Mouse (Mus musculus) spleen, embryonic (tissue): Measurements from ENCODE around the gene Dixdc1.
"Not testable (repeated sequence)": the region's sequence is repeated elsewhere in the genome, so short reads cannot be mapped to it uniquely, and the experiment has no call there.

Experiments used
- CTCF ChIA-PET: fragments of 350-600 bp; sonication (Branson Sonifier 250); formaldehyde crosslinking; loops from one replicate; lab custom pipeline; 2022; lab: Charles Lee

The Dixdc1 gene

GRCm38 (mm10) chr9:50658941-50659388 lies 80.4 kb downstream of the Dixdc1 start:
- CTCF ChIA-PET: interaction anchor here (0.6 kb wide), 1 partner anchor 313 kb away, joined by 4 read pairs; no protein-coding TSS in a partner anchor

GRCm38 (mm10) chr9:50658391-50658790 lies 80.9 kb downstream of the Dixdc1 start:
- CTCF ChIA-PET: interaction anchor here (0.6 kb wide), 1 partner anchor 314 kb away, joined by 4 read pairs; no protein-coding TSS in a partner anchor

- CTCF ChIA-PET: no interaction called here
Measured at GRCm38 (mm10) chr9:50650503-50650902, 88.8 kb downstream of the Dixdc1 start.

DNA sequence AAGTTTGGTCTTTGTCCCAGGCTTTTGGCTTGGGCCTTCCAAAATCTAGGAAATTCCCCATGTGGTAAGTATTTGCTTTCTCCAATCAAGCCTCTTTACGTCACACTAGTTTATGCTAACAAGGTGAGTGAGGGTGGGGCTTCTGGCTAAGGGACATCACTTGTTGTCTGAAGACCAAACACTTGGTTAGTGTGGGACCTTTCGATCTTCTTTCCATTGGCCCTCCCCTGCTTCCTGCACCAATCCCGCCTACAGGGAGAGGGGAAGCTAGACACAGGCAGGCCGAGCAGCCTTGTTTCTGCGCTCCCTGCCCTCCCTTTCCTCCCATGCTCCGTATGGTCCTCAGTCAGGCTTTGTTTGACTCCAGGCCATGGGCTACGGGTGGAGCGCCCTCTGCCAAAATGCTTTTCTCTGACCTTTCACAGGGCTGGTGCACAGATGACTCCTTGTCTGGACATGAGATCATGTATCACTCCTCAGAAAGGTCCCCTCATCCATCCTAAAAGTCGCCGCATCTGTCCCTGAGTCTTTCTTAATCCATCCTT lies 92.4 kb downstream of the Dixdc1 start:
- CTCF ChIA-PET: interaction anchor here (1.6 kb wide), 1 partner anchor 24 kb away, joined by 3 read pairs; no protein-coding TSS in a partner anchor

- CTCF ChIA-PET: no interaction called here
Measured at GRCm38 (mm10) chr9:50634270-50634669, 105.0 kb downstream of the Dixdc1 start.

DNA sequence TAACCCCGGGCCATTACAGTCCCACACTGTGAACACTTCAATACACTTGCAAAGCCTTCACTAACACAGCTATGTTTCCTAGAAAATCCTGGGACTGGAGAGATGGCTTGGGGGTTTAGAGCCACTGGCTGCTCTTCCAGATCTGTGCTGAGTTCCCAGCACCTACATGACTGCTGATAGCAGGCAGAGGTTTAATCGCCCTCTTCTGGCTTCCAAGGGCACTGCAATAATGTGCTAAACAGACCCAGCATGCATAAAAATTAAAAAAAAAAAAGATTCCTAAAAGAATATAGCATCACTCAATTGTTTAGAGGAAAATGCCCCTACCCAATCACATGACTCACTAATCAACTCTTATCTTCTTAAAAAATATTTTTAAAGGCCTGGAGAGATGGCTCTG lies 106.3 kb downstream of the Dixdc1 start:
- CTCF ChIA-PET: interaction anchor here (0.8 kb wide), 1 partner anchor 111 kb away, joined by 5 read pairs; no protein-coding TSS in a partner anchor

DNA sequence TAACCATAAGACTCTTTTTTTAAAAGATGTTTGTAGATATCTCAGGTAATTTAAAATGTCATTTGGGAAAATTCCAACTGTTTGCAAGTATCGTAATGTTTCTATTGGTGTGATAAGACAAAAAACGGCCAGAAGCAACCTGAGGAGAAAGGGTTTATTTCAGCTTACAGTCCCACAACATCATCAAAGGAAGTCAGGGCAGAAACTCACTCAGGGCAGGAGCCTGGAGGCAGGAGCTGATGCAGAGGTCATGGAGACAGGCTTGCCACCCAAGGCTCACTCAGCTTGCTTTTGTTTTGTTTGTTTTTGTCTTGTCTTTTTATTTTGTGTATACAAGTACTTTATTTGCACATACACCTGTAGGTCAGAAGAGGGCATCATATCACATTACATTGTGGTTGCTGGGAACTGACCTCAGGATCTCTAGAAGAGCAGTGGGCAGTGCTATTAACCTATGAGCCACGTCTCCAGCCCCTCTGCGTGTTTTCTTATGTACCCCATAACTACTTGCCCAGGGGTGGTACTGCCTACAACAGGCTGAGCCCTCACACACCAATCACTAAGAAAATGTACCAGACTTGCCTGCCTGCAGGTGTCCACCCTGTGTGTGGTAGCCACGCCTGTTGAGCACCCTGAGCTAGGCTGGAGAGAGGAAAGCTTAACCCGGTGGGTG lies 107.2 kb downstream of the Dixdc1 start:
- CTCF ChIA-PET: interaction anchor here (0.6 kb wide), 1 partner anchor 103 kb away, joined by 6 read pairs; no protein-coding TSS in a partner anchor

GRCm38 (mm10) chr9:50630903-50631302 lies 108.4 kb downstream of the Dixdc1 start:
- CTCF ChIA-PET: not testable (repeated sequence)

DNA sequence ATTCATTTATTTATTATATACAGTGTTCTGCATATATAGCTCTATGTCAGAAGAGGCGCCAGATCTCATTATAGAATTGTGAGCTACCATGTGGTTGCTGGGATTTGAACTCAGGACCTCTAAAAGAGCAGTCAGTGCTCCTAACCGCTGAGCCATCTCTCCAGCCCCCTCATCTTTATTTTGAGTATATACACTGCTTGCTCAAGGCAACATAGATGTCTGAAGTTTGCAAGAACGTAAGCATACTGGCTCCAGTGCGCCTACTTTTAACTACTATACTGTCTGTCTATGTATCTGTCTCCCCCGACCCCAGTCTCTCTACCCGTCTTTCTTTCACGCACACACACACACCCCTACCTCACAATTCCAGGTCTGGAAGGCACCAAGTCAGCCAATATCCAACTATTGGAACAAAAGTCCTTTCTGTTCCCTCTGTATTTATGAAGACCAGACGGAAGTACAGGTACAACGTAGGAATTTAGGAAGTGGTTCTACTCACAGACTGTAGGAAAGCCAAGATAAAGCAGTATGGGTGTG lies 121.5 kb downstream of the Dixdc1 start:
- CTCF ChIA-PET: no interaction called here

DNA sequence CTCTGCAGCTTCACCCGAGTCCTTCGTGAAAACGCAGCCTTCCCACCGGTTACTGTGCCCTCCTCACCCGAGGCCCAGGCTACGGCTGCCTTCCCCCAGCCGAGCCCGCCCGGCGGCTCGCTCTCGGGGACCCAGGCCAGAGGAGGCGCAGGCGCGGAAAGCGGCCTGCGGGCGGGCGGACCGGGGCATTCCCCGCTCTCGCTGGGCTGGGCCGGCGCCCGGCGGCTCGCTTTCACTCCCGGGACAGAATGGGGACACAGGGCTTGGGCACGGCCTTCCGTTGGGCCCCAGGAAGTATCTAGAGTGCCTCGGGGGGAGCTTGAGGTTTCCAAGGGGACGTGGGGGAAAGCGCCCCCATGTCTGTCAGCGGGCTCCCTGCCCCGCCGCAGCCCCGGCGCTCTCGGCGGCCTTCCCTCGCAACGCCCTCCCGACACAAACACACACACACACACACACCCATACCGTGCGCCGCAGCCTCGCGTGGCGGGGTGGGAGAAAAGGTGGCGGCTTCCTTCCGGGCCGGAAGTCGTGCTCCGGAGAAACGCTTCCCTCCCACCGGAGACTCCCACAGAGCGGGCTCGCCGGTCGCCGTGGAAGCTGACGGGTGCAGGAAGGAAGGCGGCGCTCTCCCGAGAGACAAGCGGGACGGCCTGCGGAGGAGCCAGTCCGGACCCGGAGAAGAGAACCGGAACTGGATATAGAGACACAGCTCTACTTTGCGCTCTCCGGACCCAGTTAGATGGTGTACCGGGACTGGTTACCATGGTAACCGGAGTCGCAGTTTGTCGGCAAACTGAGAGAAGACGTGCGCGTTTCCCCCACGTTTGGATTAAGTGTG lies 122.3 kb downstream of the Dixdc1 start, which contains the start of the genes Pih1d2 and Nkapd1:
Gene Pih1d2 (plus strand): TSS at position 556 of the 838 bp plus-strand sequence.
Gene Nkapd1 (minus strand): TSS at position 699 of the 838 bp plus-strand sequence.
- CTCF ChIA-PET: interaction anchor here (0.6 kb wide), 1 partner anchor 61 kb away, joined by 3 read pairs; no protein-coding TSS in a partner anchor

GRCm38 (mm10) chr9:50616161-50616560 lies 123.2 kb downstream of the Dixdc1 start:
- CTCF ChIA-PET: no interaction called here
